Mouse (Mus musculus): ENCODE measurements around the gene Rora.
A peak's percentile ranks its signal among the peaks of the same experiment; 100 is the strongest.

Gene Rora

DNA sequence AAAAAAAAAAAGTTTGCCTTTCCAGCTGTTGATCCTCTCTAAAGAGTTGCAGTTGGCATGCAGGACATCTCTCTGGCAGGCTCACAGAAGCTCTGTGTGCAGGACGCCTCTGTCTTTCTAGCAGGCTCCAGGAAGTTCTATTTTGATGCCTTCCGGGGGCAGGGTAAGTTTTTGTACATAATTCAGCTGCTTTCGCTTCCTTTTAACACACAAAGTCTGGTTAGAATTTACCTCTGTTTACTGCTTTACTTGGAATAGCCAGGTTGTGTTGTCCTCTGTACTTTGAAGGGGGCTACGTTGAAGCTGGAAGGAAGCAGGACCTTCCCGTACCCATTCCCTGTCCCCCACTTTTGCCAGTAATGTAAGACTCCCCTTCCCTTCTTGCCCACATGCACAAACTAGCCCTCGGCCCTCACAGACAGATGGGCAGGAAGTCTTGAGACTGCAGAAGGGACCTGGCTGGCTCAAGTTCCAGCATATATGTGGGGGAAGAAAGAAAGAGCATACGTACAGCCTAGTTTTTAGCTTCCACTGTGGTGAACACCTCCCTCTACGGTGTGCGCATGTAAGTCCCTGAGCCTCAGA, 231.0 kb downstream of the Rora start:
- no peak for DNase-seq (ENCODE audit: low read depth, low spot score)

GRCm38 (mm10) chr9:68888670-68889069, 235.1 kb downstream of the Rora start:
- no peak for DNase-seq (ENCODE audit: low read depth, low spot score)

DNA sequence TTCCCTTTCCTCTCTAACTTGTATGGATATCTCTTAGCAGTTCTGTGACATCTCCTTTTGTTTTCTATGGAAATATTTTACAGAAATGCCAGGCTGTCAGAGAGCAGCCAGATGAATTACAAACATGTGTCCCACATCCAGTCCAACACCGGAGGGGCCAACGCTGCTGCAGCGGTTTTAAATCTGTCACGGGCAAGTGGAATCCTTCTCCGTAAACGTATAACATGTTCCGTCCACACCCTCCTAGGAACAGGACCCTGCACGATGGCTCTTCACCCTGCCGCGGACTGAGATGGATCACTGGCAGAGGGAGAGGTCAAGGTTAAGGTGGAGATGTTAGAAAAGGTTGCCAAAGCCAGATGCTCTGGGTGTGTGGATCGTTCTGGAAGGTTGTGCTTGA, 237.8 kb downstream of the Rora start:
- DNase-seq (ENCODE audit: low read depth, low spot score) = no peak

DNA sequence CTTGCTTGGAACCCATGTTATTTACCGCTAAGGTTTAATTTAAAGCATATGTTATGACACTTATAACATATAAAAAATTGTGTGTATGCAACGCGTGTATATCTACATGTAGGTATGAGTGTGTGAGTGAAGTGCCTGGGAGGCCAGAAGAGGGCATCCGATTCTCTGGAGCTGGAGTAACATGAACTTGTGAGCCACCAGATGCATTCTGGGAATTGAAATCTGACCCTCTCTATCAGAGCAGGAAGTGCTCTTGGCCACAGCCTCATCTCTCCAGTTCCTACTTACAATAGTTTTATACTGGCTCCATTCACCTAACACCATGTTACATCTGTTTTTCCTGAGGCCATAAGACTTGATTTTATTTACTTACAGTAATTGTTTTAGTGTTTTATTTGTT, 238.8 kb downstream of the Rora start:
- peak; percentile 30 for DNase-seq (ENCODE audit: low read depth, low spot score)

GRCm38 (mm10) chr9:68892859-68893258, 239.3 kb downstream of the Rora start:
- DNase-seq (ENCODE audit: low read depth, low spot score) = peak; percentile 22

DNA sequence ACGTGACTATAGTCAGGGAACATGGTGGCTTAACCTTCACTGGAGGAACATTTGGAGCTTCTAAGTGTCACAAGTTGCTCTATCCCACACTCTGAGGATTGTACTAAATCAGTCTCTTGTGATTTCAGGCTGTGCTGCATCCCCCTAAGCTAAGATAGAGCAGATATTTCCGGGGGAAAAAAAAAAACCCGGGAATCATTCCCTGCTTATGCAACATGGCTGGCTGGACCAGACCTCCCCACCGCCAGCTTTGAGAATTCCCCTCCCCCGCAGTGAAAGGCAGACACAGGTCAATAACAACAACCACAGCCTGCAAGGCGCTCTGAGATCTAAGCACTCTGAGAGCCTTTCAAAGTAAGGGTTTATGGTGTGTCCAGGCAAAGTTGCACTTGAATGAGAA, 244.7 kb downstream of the Rora start:
- DNase-seq (ENCODE audit: low read depth, low spot score) = no peak

GRCm38 (mm10) chr9:68899525-68900222, 246.1 kb downstream of the Rora start:
- peak; percentile 54 for DNase-seq (ENCODE audit: low read depth, low spot score)

- DNase-seq (ENCODE audit: low read depth, low spot score) = peak; percentile 23
These were observed 252.8 kb downstream of the Rora start for GRCm38 (mm10) chr9:68906361-68906883.

- peak; percentile 40 for DNase-seq (ENCODE audit: low read depth, low spot score)
These were observed 259.0 kb downstream of the Rora start for GRCm38 (mm10) chr9:68912483-68913151.

GRCm38 (mm10) chr9:68913191-68913697, 259.7 kb downstream of the Rora start:
- no peak for DNase-seq (ENCODE audit: low read depth, low spot score)

- DNase-seq (ENCODE audit: low read depth, low spot score) = no peak
These were observed 261.1 kb downstream of the Rora start for GRCm38 (mm10) chr9:68914541-68915275.

- no peak for DNase-seq (ENCODE audit: low read depth, low spot score)
These were observed 263.2 kb downstream of the Rora start for GRCm38 (mm10) chr9:68916741-68917140.

GRCm38 (mm10) chr9:68923128-68923601, 269.6 kb downstream of the Rora start:
- DNase-seq (ENCODE audit: low read depth, low spot score) = no peak

GRCm38 (mm10) chr9:68926406-68926805, 272.8 kb downstream of the Rora start:
- no peak for DNase-seq (ENCODE audit: low read depth, low spot score)

DNA sequence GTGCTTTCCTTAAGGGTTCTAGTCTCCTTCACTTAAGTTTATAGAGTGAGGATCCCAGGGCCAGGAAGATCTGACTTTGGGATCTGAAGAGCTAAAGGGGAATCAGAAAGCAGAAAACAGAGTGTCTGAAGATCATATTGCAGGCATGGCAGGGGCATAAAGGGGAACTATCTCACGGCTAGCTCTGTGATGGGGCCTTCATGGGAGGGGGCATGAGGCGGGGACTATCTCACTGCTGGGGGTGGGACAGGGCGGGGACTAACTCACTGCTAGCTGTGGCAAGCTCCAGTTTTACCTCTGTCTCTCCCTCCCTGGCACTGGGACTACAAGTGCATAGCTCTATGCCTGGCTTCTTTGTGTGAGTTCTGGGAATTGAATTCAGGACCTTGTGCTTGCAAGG, 279.6 kb downstream of the Rora start:
- DNase-seq (ENCODE audit: low read depth, low spot score) = no peak

- DNase-seq (ENCODE audit: low read depth, low spot score) = no peak
These were observed 280.7 kb downstream of the Rora start for GRCm38 (mm10) chr9:68934238-68934637.

- no peak for DNase-seq (ENCODE audit: low read depth, low spot score)
These were observed 282.0 kb downstream of the Rora start for GRCm38 (mm10) chr9:68935611-68936010.

DNA sequence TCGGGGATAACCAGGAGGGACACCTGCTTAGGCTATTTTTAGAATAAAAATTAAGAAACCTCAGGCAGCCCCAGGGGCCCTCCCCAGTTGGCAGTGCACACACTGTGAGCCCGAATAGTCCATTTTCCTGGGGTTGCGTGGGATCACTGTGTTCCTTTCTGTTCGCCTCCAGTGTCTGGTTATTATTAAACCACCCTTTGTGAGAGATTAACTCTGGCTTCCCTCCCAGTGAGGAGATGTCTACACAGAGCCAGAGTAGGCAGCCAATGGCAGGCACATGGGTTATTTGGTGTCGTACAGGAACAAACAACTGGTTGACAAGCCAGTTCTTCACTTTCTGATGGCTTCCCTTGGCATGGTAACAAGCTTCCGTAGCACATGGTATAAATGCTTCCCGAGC, 287.5 kb downstream of the Rora start:
- no peak for DNase-seq (ENCODE audit: low read depth, low spot score)

DNA sequence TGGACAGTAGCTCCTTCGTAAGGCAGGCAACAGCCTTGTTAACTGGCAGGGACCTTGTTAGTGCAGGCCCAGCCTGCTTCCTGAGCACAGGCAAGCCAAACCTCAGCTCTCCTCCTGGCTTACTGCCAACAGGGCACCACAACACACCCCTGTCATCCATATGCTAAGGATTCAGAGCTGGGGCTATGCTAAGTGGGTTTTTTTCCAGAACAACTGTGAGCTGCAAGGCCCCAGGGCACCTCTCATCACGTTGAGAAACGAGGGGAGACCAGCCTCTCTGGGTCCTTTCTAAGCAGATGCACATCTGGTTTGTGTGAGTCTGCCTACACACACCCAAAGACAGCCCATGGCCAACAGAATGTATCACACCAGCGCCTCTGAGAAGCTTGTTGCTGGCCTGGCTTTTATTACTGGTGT, 289.0 kb downstream of the Rora start:
- no peak for DNase-seq (ENCODE audit: low read depth, low spot score)

DNA sequence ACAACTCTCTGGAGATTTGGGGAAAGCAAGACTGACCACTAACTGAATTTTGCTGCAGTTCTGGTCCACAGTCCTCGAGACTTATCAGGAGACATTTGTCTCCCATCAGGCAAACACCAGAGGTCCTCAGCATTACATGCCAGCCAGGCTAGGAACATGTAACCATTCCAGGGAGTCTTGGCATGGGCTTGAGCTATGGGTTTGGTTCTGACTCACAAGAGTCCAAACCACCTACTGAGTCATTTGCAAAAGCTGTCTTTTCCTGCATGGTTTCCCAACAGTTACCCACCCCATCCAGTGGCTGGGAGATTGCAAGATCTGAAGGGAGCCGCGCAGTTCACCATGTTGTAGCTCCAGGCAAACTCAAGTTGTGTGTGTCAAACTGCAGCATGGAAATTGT, 290.4 kb downstream of the Rora start:
- no peak for DNase-seq (ENCODE audit: low read depth, low spot score)

DNA sequence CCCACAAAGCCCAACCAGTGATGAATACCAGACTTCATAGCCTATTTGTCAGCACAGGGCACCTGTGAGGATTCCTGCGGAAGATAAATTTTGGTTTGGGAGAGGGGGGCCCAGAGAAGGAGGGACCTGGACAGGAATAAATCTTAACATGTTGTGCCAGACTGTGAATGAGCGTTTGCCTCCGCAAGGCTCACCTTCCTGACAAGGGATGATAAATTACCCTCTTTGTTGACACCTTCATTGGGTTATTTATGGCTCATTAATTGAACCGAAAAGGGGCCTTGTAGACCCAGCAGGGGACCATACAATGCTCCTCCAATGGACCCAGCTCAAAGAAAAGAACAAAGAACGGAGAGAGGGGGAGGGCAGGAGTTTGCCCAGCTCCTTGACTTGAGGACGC, 294.1 kb downstream of the Rora start:
- no peak for DNase-seq (ENCODE audit: low read depth, low spot score)

DNA sequence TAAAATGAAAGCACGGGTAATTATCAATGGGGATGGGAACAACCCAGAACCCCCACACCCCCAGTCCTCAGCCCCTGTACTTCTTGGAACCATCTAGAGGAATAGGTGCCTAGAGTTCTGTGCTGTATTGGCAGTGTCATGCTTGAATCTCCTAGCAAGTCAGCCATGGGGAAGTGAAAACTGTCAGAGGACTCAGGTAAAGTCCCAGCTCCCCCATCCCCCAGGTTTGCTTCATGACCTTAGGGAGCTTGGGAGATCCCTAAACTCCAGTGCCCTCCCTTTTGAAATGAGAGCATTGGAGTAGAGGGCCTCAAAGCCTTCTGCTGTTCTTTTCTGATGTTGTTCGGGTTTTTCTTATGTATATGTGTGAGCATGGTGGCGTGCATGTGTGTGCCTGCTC, 294.6 kb downstream of the Rora start:
- DNase-seq (ENCODE audit: low read depth, low spot score) = no peak

Data from ES-CJ7 (cell line).